Mouse (Mus musculus) regulatory T cell (primary cell): ENCODE results near the gene Secisbp2l.

Experiments
- in situ Hi-C: fragments of 300-600 bp; cut with MboI, MseI; formaldehyde crosslinking; loops from one replicate; pipeline ENCODE4 v1.15.1; 2025; ENCODE audit warnings: high pct_unique_total_duplicates

Secisbp2l gene

GRCm38 (mm10) chr2:125782719-125783109 is at the start of gene Secisbp2l:
Gene Secisbp2l (minus strand): TSS chr2:125782870.
- in situ Hi-C loops = loop anchor here (25.0 kb wide), 1 partner anchor 1555 kb away; the partner anchor contains the start of genes Astl and Dusp2

DNA sequence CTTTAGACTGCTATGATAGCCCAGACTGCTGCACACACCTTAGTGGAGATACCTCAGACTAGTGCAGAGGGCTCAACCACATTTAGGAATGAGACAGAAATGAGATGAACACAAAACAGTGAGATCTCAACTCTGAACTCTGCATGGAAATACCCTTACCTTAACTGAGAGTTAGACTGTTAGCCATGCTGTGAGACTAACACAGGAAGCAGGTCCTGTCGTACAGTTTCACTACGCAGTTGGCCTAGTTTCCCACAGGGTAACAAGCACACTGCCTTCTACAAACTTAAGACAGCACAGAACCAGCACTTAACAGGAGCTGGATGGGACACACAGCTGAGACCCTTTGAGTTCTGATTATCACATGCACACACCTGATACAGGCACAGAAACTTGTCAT is 47.3 kb upstream of the Secisbp2l start:
- in situ Hi-C loops = loop anchor here (25.0 kb wide), 1 partner anchor 168 kb away; the partner anchor contains the start of gene Eid1

DNA sequence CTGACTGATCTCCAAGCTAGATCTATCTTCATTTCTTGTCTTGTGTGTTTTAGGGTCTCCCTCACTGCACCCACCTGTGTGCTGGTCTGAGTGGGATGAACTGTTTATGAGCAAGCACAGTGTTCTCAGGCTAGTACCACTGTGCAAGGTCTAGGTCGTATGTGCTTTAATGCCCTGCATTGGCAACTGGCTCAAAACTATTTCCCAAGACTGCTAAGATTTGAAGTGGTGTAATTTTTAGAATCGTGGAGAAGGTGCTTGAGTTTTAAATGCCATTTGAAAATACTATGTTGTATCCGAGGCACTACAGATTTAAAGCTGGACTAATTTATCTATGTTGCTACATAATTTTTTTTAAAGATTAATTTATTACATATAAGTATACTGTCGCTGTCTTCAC is 45.2 kb upstream of the Secisbp2l start:
- in situ Hi-C loops = loop anchor here (25.0 kb wide), 1 partner anchor 166 kb away; the partner anchor contains the start of gene Eid1

GRCm38 (mm10) chr2:125826201-125826600 is 43.5 kb upstream of the Secisbp2l start:
- in situ Hi-C loops = loop anchor here (25.0 kb wide), 1 partner anchor 164 kb away; the partner anchor contains the start of gene Eid1

DNA sequence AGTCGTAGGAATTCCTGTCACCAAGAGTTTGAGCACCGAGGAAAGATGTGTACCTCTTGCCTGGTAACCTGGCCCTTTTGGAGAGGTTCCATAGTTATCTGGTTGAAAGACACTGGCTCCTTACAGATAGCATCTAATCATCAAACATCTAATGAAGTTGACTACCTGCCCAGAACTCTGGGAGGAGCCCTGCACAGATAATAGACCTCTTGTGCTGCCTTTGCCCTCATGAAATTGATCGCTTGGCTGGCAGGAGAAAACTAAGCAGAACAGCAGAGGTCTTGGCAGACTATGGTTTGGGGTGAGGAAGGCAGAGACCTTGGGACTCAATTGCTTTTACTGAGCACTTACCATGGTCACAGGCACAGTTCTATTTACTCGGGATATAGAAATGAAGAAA is 37.7 kb upstream of the Secisbp2l start:
- in situ Hi-C loops = no loop called here

DNA sequence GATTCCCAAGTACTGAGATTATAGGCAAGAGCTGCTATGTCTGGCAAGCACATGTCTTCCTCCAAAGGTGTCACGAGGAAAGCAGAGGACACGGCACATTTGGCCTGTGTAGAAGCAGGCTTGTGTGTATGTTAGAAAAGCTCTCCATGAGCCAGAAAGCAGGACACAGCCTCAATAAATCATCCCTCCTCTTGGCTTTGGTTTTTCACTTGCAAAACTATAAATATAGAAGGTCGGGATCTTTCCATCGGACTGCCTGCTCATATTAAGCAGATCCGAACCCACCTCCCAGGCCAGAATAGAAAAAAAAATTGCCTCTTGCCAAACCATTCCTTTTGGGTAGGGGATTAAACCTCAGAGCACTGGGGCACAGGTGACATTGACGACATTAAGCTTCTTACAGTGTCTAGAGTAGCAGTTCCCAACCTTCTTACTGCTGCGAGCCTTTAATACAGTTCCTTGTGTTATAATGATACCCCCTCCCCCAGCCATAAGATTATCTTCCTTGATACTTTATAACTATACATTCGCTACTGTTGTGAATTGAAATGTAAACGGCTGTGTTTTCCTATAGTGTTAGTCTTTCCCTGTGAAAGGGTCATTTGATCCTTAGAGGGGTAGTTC is 31.4 kb upstream of the Secisbp2l start:
- in situ Hi-C loops = no loop called here

DNA sequence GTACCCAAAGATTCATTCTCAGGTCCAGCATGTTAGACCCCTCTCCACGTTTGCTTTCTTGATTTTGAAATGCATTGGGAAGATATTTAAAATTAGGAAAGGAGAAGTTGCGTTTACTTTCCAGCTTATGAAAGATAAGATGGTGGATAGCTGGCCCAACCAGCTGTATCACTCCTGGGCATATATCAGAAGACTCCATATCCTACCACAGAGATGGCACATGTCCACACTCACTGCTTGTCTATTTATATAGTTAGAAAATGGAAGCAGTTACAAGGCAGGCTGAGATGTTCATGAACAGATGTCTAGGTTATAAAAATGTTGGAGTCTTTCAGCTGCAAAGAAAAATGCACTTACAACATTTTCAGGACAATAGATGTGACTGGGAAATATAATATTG is 28.7 kb upstream of the Secisbp2l start:
- in situ Hi-C loops = no loop called here

DNA sequence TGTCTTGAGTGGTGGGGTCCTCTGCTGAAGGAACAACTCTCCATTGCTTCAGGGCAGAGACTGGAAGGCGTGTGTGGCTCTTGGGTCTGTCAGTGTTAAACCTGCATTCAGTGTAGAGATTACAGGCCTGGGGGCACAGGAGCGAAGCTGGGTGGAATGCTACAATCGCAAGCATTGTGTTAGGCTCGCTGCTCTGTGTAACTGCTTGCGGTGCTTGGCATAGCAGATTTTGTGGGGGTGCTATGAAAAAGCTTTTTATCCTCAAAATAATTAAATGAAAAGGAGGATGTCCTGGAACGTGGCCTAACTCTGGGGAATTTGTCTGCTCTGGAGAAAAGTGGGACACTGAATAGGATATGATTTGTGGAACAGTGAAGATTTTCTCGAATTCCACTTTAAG is 26.9 kb upstream of the Secisbp2l start:
- in situ Hi-C loops = no loop called here

- in situ Hi-C loops = no loop called here
Observed at GRCm38 (mm10) chr2:125805826-125806225, 23.2 kb upstream of the Secisbp2l start.

DNA sequence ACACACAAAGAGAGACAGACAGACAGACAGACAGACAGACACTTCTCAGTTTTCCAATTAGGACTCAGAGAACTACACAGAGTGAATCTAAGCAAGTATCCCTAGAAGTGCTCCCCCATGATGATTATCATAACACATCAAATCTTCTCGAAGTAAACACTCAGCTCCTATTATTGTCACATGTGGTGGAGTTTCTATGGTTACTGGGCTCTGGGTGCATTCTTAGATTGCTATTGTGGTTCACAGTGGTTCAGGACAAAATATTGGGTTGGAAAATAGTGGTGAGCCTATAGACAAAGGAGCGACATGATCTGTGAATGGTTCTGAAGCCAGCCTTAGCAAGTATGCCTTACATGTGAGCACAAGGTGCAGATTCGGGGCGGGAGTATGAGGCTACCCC is 19.3 kb upstream of the Secisbp2l start:
- in situ Hi-C loops = no loop called here

- in situ Hi-C loops = no loop called here
Observed at GRCm38 (mm10) chr2:125801038-125801437, 18.4 kb upstream of the Secisbp2l start.

GRCm38 (mm10) chr2:125800428-125800827 is 17.8 kb upstream of the Secisbp2l start:
- in situ Hi-C loops = no loop called here

DNA sequence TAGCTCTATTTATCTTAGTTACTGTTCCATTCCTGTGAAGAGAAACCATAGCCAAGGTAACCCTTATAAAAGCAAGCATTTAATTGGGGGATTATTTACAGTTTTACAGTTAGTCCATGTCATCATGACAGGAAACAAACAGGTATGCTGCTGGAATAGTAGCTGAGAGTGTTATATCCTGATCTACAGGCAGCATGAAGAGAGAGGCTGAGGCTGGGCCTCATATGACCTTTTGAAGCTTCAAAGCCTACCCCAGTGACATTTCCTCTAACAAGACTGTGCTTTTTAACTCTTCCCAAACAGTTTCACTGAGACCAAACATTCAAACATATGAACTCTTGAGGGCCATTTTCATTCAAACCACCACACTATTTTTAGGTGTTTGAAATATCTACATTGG is 15.2 kb upstream of the Secisbp2l start:
- in situ Hi-C loops = loop anchor here (25.0 kb wide), 1 partner anchor 1539 kb away; the partner anchor contains the start of genes Astl and Dusp2

GRCm38 (mm10) chr2:125795118-125795517 is 12.4 kb upstream of the Secisbp2l start:
- in situ Hi-C loops = loop anchor here (25.0 kb wide), 1 partner anchor 1542 kb away; the partner anchor contains the start of genes Astl and Dusp2

- in situ Hi-C loops = loop anchor here (25.0 kb wide), 1 partner anchor 1543 kb away; the partner anchor contains the start of genes Astl and Dusp2
Observed at GRCm38 (mm10) chr2:125794166-125794565, 11.5 kb upstream of the Secisbp2l start.

- in situ Hi-C loops = loop anchor here (25.0 kb wide), 1 partner anchor 1544 kb away; the partner anchor contains the start of genes Astl and Dusp2
Observed at GRCm38 (mm10) chr2:125792879-125793261, 10.2 kb upstream of the Secisbp2l start.

DNA sequence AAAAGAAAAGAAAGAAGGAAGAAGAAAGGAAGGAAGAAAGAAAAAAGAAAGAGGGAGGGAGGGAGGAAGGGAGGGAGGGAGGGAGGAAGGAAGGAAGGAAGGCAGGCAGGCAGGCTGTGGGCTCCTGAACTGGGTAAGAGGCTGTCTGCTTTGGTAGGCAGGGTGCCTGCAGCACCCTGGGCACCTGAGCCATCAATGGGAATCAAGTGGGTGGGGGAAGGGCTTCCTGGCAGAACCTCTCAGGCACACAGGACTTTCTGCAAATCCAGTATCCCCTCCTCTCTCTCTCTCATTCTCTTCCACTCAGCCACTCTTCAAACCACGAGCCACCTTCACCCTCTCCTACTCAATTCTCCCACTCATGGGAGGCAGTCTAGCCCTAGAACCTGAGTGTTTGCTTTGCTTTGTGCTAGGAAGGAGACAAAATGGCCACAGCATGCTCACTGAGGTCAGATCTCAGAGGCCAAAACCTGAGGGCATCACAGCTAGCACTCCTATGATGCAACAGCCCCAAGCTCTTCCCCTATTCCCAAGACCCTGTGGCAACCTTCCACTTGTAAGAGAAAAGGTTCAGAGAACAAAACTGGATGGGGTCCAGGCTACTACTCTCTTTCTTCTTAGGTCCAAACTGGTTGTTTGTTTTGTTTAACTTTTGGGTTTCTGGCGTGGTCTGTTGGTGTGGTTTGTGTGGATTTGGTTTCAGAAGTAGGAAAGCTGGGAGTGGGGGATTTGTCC is 9.6 kb upstream of the Secisbp2l start:
- in situ Hi-C loops = loop anchor here (25.0 kb wide), 1 partner anchor 1545 kb away; the partner anchor contains the start of genes Astl and Dusp2

GRCm38 (mm10) chr2:125791485-125791885 is 8.8 kb upstream of the Secisbp2l start:
- in situ Hi-C loops = loop anchor here (25.0 kb wide), 1 partner anchor 1546 kb away; the partner anchor contains the start of genes Astl and Dusp2

GRCm38 (mm10) chr2:125790242-125790641 is 7.6 kb upstream of the Secisbp2l start:
- in situ Hi-C loops = loop anchor here (25.0 kb wide), 1 partner anchor 1547 kb away; the partner anchor contains the start of genes Astl and Dusp2

DNA sequence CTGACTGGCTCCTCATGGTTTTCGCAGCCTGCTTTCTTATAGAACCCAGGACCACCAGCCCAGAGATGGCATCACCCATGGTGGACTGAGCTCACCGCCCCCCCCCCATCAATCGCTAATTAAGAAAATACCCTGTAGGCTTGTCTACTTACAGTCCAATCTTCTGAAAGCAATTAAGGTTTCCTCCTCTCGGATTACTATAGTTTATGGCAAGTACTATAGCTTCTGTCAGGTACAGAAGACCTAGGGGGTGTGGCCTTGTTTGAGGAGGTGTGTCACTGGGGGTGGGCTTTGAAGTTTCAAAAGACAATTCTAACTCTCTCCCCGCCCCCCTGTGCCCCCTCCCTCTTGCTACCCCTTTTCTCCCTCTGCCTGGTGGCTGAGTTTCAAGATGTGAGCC is 6.6 kb upstream of the Secisbp2l start:
- in situ Hi-C loops = loop anchor here (25.0 kb wide), 1 partner anchor 1548 kb away; the partner anchor contains the start of genes Astl and Dusp2

- in situ Hi-C loops = loop anchor here (25.0 kb wide), 1 partner anchor 1549 kb away; the partner anchor contains the start of genes Astl and Dusp2
Observed at GRCm38 (mm10) chr2:125788785-125789184, 6.1 kb upstream of the Secisbp2l start.

- in situ Hi-C loops = loop anchor here (25.0 kb wide), 1 partner anchor 1549 kb away; the partner anchor contains the start of genes Astl and Dusp2
Observed at GRCm38 (mm10) chr2:125788351-125788750, 5.7 kb upstream of the Secisbp2l start.
